Mouse (Mus musculus) heart, embryonic 10.5 days (tissue): ENCODE data around the gene Nsun5. TPM values are rescaled to one million over a fixed set of nuclear protein-coding genes. Genes with fewer than 3 reads are reported as not detected.

Experiments used
- DNase-seq: peaks from one replicate; pipeline ENCODE4 v3.0.0-alpha.2; 2017; ENCODE audit warnings: low spot score
- H3K27ac ChIP-seq: fragments of 300-500 bp; sonication (generic); 2 replicates; pipeline ENCODE4 v1.5.1; 2016; ENCODE audit warnings: mild to moderate bottlenecking
- H3K27me3 ChIP-seq: fragments of 300-500 bp; sonication (generic); 2 replicates; pipeline ENCODE4 v1.6.1; 2016; ENCODE audit warnings: mild to moderate bottlenecking; ENCODE audit not compliant: poor library complexity, insufficient read depth, severe bottlenecking
- H3K36me3 ChIP-seq: fragments of 300-500 bp; sonication (generic); 2 replicates; pipeline ENCODE4 v1.6.1; 2016; ENCODE audit warnings: mild to moderate bottlenecking, moderate library complexity
- H3K4me1 ChIP-seq: fragments of 300-500 bp; sonication (generic); 2 replicates; pipeline ENCODE4 v1.6.1; 2016; ENCODE audit warnings: mild to moderate bottlenecking
- H3K4me3 ChIP-seq: fragments of 300-500 bp; sonication (generic); 2 replicates; pipeline ENCODE4 v1.5.1; 2016; ENCODE audit warnings: mild to moderate bottlenecking, moderate library complexity
- H3K9me3 ChIP-seq: fragments of 300-500 bp; sonication (generic); 2 replicates; pipeline ENCODE4 v1.6.1; 2016; ENCODE audit warnings: mild to moderate bottlenecking, moderate library complexity
- WGBS: fragments of 180-500 bp; shearing (Covaris S2); methylation state at CpG from one replicate; pipeline ENCODE4 v1.1.7; 2016; 5-methylcytosine and 5-hydroxymethylcytosine counted together
- polyA plus RNA-seq: library from polyadenylated mRNA; unstranded; fragments of >200 nt; fragmentation: Nextera tagmentation; extraction: Ambion mirVana; gene quantifications from 2 replicates; pipeline ENCODE4 v1.2.1, GENCODE M21; 2016

Gene Nsun5
- 27.2 and 33.5 TPM in 2 replicates for polyA plus RNA-seq

DNA sequence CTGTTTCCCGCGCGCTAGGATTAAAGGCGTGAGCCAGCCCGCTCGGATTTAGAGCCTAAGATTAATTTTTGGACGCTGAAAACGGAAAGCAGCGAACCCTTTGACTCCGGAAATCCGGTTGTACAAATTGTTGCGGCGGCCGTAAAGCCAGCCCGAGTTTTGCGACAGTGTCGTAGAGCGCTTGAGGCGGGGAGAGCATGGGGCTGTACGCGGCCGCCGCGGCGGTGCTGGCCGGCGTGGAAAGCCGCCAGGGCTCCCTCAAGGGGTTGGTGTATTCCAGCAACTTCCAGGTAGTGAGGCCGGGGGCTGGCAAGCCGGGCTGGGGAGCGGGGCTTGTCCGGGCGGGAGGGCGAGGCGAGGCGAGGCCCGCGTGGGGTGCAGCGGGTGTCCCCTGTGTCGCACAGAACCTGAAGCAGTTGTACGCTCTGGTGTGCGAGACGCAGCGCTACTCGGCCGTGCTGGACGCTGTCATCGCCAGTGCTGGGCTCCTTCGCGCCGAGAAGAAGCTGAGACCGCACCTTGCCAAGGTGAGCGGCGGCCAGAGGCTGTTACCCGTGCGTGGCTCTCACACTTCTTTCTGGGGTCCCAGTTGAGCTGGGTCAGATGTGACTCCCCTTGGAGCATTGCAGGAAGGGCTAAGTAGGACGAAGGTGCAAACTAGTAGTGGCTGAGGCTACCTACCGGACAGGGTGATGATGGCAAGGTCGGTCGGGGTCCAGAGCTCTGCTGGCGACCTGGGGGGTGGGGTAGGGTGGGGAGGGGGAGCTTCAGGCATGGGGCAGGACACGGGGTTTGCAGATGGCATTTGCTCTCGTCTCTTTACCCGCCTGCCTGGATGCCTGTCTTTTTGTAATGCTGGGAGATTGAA lies at the start of gene Nsun5:
Gene Nsun5 (plus strand): TSS at position 167 of the 868 bp plus-strand sequence.
- peaks cover 37% of the 10 kb centered on the region for H3K36me3 ChIP-seq
- H3K27me3 ChIP-seq = peaks cover 12% of the 10 kb centered on the region
- no peaks in the 10 kb centered on the region for H3K9me3 ChIP-seq
- H3K4me3 ChIP-seq = peak within 1 kb of the TSS; percentile 97
- H3K27ac ChIP-seq = peak within 1 kb of the TSS; percentile 89
- peak; percentile 95 for DNase-seq
- WGBS = under 1% methylated on average over 64 of the region's 64 CpGs
- H3K4me1 ChIP-seq = peaks cover 17% of the 10 kb centered on the region

DNA sequence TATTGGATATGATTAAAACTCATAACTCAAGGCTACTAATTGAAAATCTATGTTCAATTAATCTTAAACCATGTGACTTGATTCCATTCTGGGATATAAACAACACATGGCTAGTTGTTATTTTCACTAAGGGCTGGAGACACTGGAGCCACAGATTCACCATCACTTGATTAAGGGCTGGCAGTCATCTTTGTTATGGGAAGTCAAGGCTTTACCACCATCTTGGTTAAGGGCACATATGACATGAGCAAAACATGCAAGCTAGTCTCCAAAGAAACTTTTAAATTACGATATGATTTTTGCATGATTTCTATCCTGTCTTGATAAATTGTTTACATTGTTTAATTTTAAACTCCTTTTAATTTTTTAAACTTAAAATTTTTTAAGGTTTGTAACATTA lies 47.6 kb upstream of the Nsun5 start:
- Histone ChIP-seq H3K4me3 (no peak overlapping the region), H3K27me3 (no peaks in the 10 kb centered on the region), H3K27ac (no peak overlapping the region), H3K4me1 (peaks cover 9% of the 10 kb centered on the region), H3K36me3 (no peaks in the 10 kb centered on the region), H3K9me3 (no peaks in the 10 kb centered on the region)
- DNase-seq = no peak
- WGBS = 78% methylated on average over 1 of the region's 1 CpGs

DNA sequence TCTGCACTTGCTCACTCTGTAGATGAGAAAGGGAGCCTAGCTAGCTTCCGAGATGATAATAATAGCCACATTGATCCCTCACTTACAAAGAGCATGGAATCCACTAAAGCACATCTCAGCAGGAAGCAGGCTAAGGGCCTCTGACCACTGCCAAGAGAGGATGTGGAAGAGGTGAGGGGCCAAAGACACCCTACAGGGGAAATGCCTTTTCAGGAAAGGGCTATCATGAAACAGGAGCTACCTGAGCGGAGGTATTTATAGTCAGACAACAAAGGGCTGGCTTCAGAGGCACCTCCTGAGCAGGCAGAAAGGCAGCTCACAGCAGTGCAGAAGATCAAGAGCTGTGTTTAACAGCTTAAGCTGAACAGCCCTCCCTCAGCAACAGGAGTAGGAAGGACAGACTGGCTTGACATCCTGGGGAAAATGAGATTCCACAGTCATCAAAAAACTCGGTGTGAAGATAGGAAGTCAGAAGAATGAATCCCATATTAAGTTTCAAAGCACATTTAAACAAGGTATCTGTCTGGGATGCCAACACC lies 43.6 kb upstream of the Nsun5 start:
- no peaks in the 10 kb centered on the region for H3K36me3 ChIP-seq
- H3K27ac ChIP-seq = 0 out of 2 replicates have a peak overlapping the region, but pooled peaks have one; percentile 10
- H3K4me1 ChIP-seq = peaks cover 9% of the 10 kb centered on the region
- no peak for DNase-seq
- WGBS = 24% methylated on average over 3 of the region's 3 CpGs
- H3K27me3 ChIP-seq = no peaks in the 10 kb centered on the region
- no peak overlapping the region for H3K4me3 ChIP-seq
- H3K9me3 ChIP-seq = no peaks in the 10 kb centered on the region

- Histone ChIP-seq H3K27ac (no peak overlapping the region), H3K36me3 (no peaks in the 10 kb centered on the region), H3K9me3 (no peaks in the 10 kb centered on the region), H3K4me3 (no peak overlapping the region), H3K27me3 (no peaks in the 10 kb centered on the region), H3K4me1 (peaks cover 9% of the 10 kb centered on the region)
- 55% methylated on average over 4 of the region's 4 CpGs for WGBS
- peak; percentile 66 for DNase-seq
Measured at GRCm38 (mm10) chr5:135329471-135329870, 40.3 kb upstream of the Nsun5 start.

DNA sequence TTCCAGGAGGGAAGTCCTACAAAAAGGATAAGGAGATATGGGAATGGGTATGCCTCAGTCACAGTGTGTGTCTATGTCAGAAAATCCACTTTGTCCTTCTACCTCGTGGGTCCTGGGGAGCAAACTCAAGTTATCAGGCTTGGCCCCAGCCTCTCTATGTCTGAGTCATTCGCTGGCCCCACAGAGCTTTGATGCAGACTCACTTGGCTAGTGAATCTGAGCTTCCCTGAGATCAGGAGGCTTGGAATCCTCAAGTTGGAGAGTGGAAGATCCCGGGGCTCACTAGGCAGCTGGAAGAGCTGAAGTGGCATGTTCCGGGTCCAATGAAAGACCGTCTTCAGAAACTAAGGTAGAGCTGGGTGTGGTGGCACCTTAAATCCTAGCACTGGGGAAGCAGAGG lies 39.6 kb upstream of the Nsun5 start:
- no peaks in the 10 kb centered on the region for H3K27me3 ChIP-seq
- WGBS = 86% methylated on average over 5 of the region's 5 CpGs
- H3K4me3 ChIP-seq = no peak overlapping the region
- H3K36me3 ChIP-seq = no peaks in the 10 kb centered on the region
- no peak overlapping the region for H3K27ac ChIP-seq
- H3K4me1 ChIP-seq = peaks cover 9% of the 10 kb centered on the region
- DNase-seq = peak; percentile 30
- no peaks in the 10 kb centered on the region for H3K9me3 ChIP-seq

DNA sequence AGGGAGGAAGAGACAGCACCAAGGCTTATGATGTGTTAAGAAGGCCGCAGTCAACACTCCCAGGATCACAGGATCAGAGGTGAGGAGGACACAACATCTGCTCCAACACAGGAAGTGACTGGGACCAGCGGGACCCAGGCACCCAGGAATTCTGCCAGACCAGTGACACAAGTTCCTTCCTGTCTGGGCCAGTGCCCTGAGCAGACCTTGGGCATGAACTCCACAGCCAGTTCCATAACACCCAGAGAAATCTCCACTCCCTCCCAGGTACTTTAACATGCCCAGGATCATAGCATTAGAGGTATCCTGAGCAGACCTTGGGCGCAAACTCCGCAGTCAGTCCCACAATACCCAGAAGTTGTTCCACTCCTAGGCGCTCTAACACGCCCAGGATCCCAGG lies 38.6 kb upstream of the Nsun5 start:
- Histone ChIP-seq H3K9me3 (no peaks in the 10 kb centered on the region), H3K4me1 (peaks cover 6% of the 10 kb centered on the region), H3K4me3 (no peak overlapping the region), H3K27me3 (no peaks in the 10 kb centered on the region), H3K27ac (no peak overlapping the region), H3K36me3 (no peaks in the 10 kb centered on the region)
- 83% methylated on average over 6 of the region's 6 CpGs for WGBS
- DNase-seq = peak; percentile 68

GRCm38 (mm10) chr5:135337575-135337974 lies 32.2 kb upstream of the Nsun5 start:
- Histone ChIP-seq H3K27ac (no peak overlapping the region), H3K27me3 (peaks cover 10% of the 10 kb centered on the region; the same call in 1 of the 2 replicates), H3K4me1 (peaks cover 6% of the 10 kb centered on the region), H3K36me3 (no peaks in the 10 kb centered on the region), H3K4me3 (no peak overlapping the region), H3K9me3 (no peaks in the 10 kb centered on the region)
- WGBS = 38% methylated on average over 3 of the region's 3 CpGs
- peak; percentile 65 for DNase-seq

DNA sequence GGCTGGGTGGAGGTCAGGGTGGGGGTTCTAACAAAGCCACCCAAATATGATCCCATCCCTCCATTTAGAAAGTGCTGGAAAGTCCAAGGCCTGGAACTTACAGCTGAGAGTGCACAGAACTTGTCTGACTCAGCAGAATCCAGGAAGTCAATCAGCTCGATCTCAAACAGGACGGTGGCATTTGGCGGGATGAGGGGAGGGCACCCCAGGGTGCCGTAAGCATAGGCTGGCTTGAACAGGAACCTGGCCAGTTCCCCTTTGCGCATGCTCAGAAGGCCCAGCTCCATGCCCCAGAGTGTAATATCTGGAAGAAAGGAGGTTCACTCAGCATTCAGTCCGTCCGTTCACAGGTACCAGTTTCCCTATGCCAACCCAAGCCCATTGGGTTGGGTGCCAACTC lies 23.8 kb upstream of the Nsun5 start:
- H3K4me3 ChIP-seq = no peak overlapping the region
- H3K9me3 ChIP-seq = peaks cover 9% of the 10 kb centered on the region
- WGBS = 71% methylated on average over 7 of the region's 7 CpGs
- H3K4me1 ChIP-seq = no peaks in the 10 kb centered on the region
- no peak for DNase-seq
- no peaks in the 10 kb centered on the region for H3K36me3 ChIP-seq
- H3K27me3 ChIP-seq = peaks cover 15% of the 10 kb centered on the region; the same call in 1 of the 2 replicates
- H3K27ac ChIP-seq = no peak overlapping the region

GRCm38 (mm10) chr5:135346430-135346829 lies 23.3 kb upstream of the Nsun5 start:
- Histone ChIP-seq H3K4me1 (no peaks in the 10 kb centered on the region), H3K27me3 (peaks cover 15% of the 10 kb centered on the region; the same call in 1 of the 2 replicates), H3K27ac (no peak overlapping the region), H3K4me3 (no peak overlapping the region), H3K9me3 (peaks cover 9% of the 10 kb centered on the region), H3K36me3 (no peaks in the 10 kb centered on the region)
- no peak for DNase-seq
- 26% methylated on average over 1 of the region's 1 CpGs for WGBS

DNA sequence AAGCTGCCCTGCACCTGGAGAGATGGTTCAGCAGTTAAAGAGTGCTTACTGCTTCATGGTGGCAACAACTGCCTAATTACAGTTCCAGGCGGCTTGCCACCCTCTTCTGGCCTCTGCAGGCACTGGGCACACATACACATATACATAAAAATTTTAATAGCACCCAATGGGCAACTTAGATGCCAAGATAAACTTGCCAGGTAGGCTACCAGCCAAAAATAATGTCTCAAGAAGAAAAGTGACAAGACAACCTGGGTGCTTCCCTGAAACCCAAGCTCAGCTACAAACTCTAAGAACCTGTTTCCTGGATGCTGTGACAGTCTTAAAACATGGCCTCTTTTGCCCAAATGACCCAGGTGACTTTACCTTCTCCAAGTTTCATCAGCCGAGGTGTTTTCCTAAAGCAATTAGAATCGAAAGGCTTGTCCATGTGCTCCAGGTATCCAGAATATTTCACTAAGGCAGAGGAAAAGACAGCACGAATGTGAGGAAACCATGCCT lies 22.2 kb upstream of the Nsun5 start:
- no peak for DNase-seq
- no peaks in the 10 kb centered on the region for H3K4me1 ChIP-seq
- H3K9me3 ChIP-seq = peaks cover 9% of the 10 kb centered on the region
- no peaks in the 10 kb centered on the region for H3K36me3 ChIP-seq
- no peak overlapping the region for H3K4me3 ChIP-seq
- peaks cover 22% of the 10 kb centered on the region for H3K27me3 ChIP-seq
- 66% methylated on average over 4 of the region's 4 CpGs for WGBS
- H3K27ac ChIP-seq = no peak overlapping the region

- Histone ChIP-seq H3K36me3 (no peaks in the 10 kb centered on the region), H3K9me3 (peaks cover 9% of the 10 kb centered on the region), H3K4me1 (0 out of 2 replicates have a peak, but pooled peaks cover 3% of the 10 kb centered on the region), H3K4me3 (no peak within 1 kb of the TSS), H3K27me3 (peaks cover 34% of the 10 kb centered on the region), H3K27ac (no peak within 1 kb of the TSS)
- 88% methylated on average over 35 of the region's 35 CpGs for WGBS
- no peak for DNase-seq
Measured at GRCm38 (mm10) chr5:135349862-135350261, 19.9 kb upstream of the Nsun5 start, which contains the start of gene Fkbp6. Gene Fkbp6, minus strand, starts transcription at chr5:135350044.

DNA sequence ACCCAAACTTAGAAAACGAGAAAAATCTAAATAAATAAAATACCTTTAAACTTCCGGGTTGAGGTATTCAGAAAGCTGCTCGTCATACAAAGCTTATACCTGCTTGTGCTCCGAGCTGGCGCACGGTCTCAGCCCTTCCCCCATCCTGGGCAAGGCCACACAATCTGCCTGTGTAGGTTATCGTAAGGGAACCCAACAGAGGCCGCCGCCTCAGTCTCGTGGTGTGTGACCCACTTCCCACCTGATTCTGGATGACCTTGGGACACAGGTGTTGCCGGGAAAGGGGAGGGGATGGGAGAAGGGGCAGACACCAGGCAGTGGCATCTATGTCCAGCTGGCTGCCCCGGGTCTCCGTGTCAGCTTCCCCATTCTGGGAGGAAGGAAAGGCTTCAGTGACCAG lies 18.1 kb upstream of the Nsun5 start:
- no peak for DNase-seq
- H3K27me3 ChIP-seq = peaks cover 26% of the 10 kb centered on the region
- 85% methylated on average over 13 of the region's 13 CpGs for WGBS
- H3K9me3 ChIP-seq = peaks cover 9% of the 10 kb centered on the region
- no peaks in the 10 kb centered on the region for H3K36me3 ChIP-seq
- H3K4me1 ChIP-seq = 0 out of 2 replicates have a peak, but pooled peaks cover 3% of the 10 kb centered on the region
- no peak overlapping the region for H3K4me3 ChIP-seq
- no peak overlapping the region for H3K27ac ChIP-seq

DNA sequence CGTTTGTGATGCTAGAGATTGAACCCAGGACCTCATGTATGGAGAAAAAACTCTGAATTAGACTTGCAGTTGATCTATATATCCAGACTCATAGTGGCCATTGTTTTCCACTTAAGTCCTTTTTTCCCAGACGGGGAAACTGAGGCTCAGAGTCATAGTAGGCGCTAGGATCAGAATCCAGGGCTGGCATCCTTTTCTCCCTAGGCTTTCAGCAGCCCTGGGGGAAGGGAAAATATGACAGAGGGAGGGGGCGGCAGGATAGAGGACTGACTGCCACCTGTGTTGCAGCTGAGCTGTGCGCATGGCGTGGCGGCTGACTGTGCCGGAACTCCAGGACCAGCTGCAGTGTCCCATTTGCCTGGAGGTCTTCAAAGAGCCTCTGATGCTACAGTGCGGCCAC lies 16.8 kb upstream of the Nsun5 start, which contains the start of gene Trim50:
Gene Trim50 (plus strand): TSS at position 301 of the 400 bp plus-strand sequence.
- Histone ChIP-seq H3K4me1 (0 out of 2 replicates have a peak, but pooled peaks cover 3% of the 10 kb centered on the region), H3K27ac (no peak within 1 kb of the TSS), H3K36me3 (no peaks in the 10 kb centered on the region), H3K27me3 (peaks cover 26% of the 10 kb centered on the region), H3K4me3 (0 out of 2 replicates have a peak within 1 kb of the TSS, but pooled peaks have one; percentile 19), H3K9me3 (peaks cover 12% of the 10 kb centered on the region)
- WGBS = 47% methylated on average over 9 of the region's 9 CpGs
- DNase-seq = no peak
